Comparison of ENCODE assay signal across 22 mouse cellular contexts in genomic region chr1:156994644-156995016, GRCm38 (mm10). TPM values are rescaled to one million over a fixed set of nuclear protein-coding genes. Genes with fewer than 3 reads are reported as not detected.
DNase-seq lines count a peak whose midpoint lies in the region; ATAC-seq and TF ChIP-seq lines count a peak whose summit lies in the region.
"Had no signal": no experiment of that assay in that cellular context is flagged by ENCODE, and none has a peak within 500 bp of the region (broad histone marks: within the 10 kb centered on the region; RNA-seq: fewer than 3 reads in every experiment).

No protein-coding gene starts in this region.

- no peak overlapping the region for H3K27ac ChIP-seq in liver, embryonic 12.5 days
- no peak overlapping the region for H3K27ac ChIP-seq in liver, embryonic 11.5 days (ENCODE audit: low read depth, low read length)
- peak overlapping the region; percentile 98 for H3K27ac ChIP-seq in CH12.LX (ENCODE audit: insufficient read depth, low read depth)
- 0 out of 2 replicates have a peak overlapping the region, but pooled peaks have one; percentile 25 for H3K27ac ChIP-seq in small intestine, adult 2 months (ENCODE audit: insufficient read depth, low read depth, low read length)
- H3K27ac ChIP-seq in heart, embryonic 10.5 days = no peak overlapping the region
- H3K27ac ChIP-seq: forebrain, embryonic 12.5 days; forebrain, embryonic 15.5 days; hindbrain, embryonic 14.5 days; hindbrain, postnatal 0 days had no signal

- TF ChIP-seq CTCF in CH12.LX (conservative IDR thresholded peaks at IDR 0.05 in 1 of 2, IDR thresholded peaks at IDR 0.05 in 1 of 2; ENCODE audit: low read depth in 2 of 2, low read length in 2 of 2) = no peak
- no peak for TF ChIP-seq CTCF in small intestine, adult 2 months (IDR thresholded peaks at IDR 0.05; ENCODE audit: extremely low read depth, insufficient read length, insufficient replicate concordance, low read depth, low read length)

- no peaks in the 10 kb centered on the region for H3K27me3 ChIP-seq in liver, embryonic 12.5 days (replicated peaks)
- H3K27me3 ChIP-seq in liver, embryonic 11.5 days (replicated peaks; ENCODE audit: control insufficient read depth, insufficient read depth, low read length) = no peaks in the 10 kb centered on the region
- H3K27me3 ChIP-seq in CH12.LX (replicated peaks) = no peaks in the 10 kb centered on the region
- no peaks in the 10 kb centered on the region for H3K27me3 ChIP-seq in small intestine, adult 2 months (ENCODE audit: control insufficient read depth, insufficient read depth, low read length)
- no peaks in the 10 kb centered on the region for H3K27me3 ChIP-seq in heart, embryonic 10.5 days (ENCODE audit: insufficient read depth, poor library complexity, severe bottlenecking)
- H3K27me3 ChIP-seq: forebrain, embryonic 12.5 days; forebrain, embryonic 15.5 days had no signal

- TF ChIP-seq POLR2A in CH12.LX (IDR thresholded peaks at IDR 0.05; ENCODE audit: low read depth, low read length) = no peak
- no peak for TF ChIP-seq POLR2A in small intestine, adult 2 months (IDR thresholded peaks at IDR 0.05; ENCODE audit: low read depth, low read length)

- WGBS in liver, embryonic 12.5 days (ENCODE audit: insufficient replicate concordance) = 67% methylated on average over 2 of the region's 2 CpGs
- 82% methylated on average over 2 of the region's 2 CpGs for WGBS in liver, embryonic 11.5 days
- 68% methylated on average over 2 of the region's 2 CpGs for WGBS in small intestine, adult 2 months
- 89% methylated on average over 2 of the region's 2 CpGs for WGBS in heart, embryonic 10.5 days

- peaks cover 77% of the 10 kb centered on the region for H3K4me1 ChIP-seq in liver, embryonic 12.5 days
- H3K4me1 ChIP-seq in liver, embryonic 11.5 days (replicated peaks; ENCODE audit: control insufficient read depth, insufficient read depth, low read length) = peaks cover 24% of the 10 kb centered on the region
- peaks cover 44 to 93% of the 10 kb centered on the region in 2 experiments for H3K4me1 ChIP-seq in CH12.LX (ENCODE audit: control insufficient read depth in 1 of 2, insufficient read depth in 2 of 2)
- H3K4me1 ChIP-seq in small intestine, adult 2 months (ENCODE audit: control insufficient read depth, insufficient read depth, insufficient read length, low read length) = peaks cover 41% of the 10 kb centered on the region
- peaks cover 25% of the 10 kb centered on the region for H3K4me1 ChIP-seq in heart, embryonic 10.5 days

- in situ Hi-C loops in CH12.LX (cut with MboI; ENCODE audit: low pct_ligation_motif_present, low pct_unique_long_range_greater_than_20kb, low sequenced_read_pairs) = loop anchor here (5.0 kb wide), 2 partner anchors 53 to 62 kb away; no protein-coding TSS in a partner anchor

- no peak overlapping the region for H3K9ac ChIP-seq in liver, embryonic 12.5 days
- no peak overlapping the region for H3K9ac ChIP-seq in liver, embryonic 11.5 days (ENCODE audit: low read depth, low read length)
- H3K9ac ChIP-seq in CH12.LX (ENCODE audit: insufficient read depth, low read depth) = peak overlapping the region; percentile 73
- H3K9ac ChIP-seq: forebrain, embryonic 12.5 days; forebrain, embryonic 15.5 days; hindbrain, embryonic 14.5 days had no signal

- no peaks in the 10 kb centered on the region for H3K36me3 ChIP-seq in liver, embryonic 12.5 days
- no peaks in the 10 kb centered on the region for H3K36me3 ChIP-seq in liver, embryonic 11.5 days (ENCODE audit: control insufficient read depth, insufficient read depth, low read length)
- no peaks in the 10 kb centered on the region for H3K36me3 ChIP-seq in CH12.LX (replicated peaks in 1 of 2; ENCODE audit: control insufficient read depth in 1 of 2, insufficient read depth in 1 of 2, low read length in 1 of 2)
- no peaks in the 10 kb centered on the region for H3K36me3 ChIP-seq in small intestine, adult 2 months (ENCODE audit: control insufficient read depth, insufficient read depth, low read length)
- H3K36me3 ChIP-seq in heart, embryonic 10.5 days = no peaks in the 10 kb centered on the region
- H3K36me3 ChIP-seq: forebrain, embryonic 12.5 days; forebrain, embryonic 15.5 days had no signal

- no peak for TF ChIP-seq EP300 in CH12.LX (IDR thresholded peaks at IDR 0.05; ENCODE audit: low read length)

- no peak overlapping the region for H3K4me3 ChIP-seq in liver, embryonic 12.5 days
- no peak overlapping the region for H3K4me3 ChIP-seq in liver, embryonic 11.5 days (ENCODE audit: low read depth, low read length)
- peak overlapping the region in 1 of 3 experiments; percentile 6 for H3K4me3 ChIP-seq in CH12.LX (replicated peaks in 1 of 3; ENCODE audit: low read depth in 2 of 3, low read length in 2 of 3, poor library complexity in 1 of 3)
- H3K4me3 ChIP-seq in small intestine, adult 2 months (ENCODE audit: low read depth, low read length) = no peak overlapping the region
- H3K4me3 ChIP-seq in heart, embryonic 10.5 days = no peak overlapping the region
- H3K4me3 ChIP-seq: erythroblast, embryonic 14.5 days; forebrain, embryonic 12.5 days; forebrain, embryonic 15.5 days had no signal

- no peaks in the 10 kb centered on the region for H3K79me2 ChIP-seq in CH12.LX (replicated peaks; ENCODE audit: control insufficient read depth, extremely low read depth, insufficient read depth, poor library complexity, severe bottlenecking)

- H3K9me3 ChIP-seq in liver, embryonic 12.5 days (replicated peaks) = no peaks in the 10 kb centered on the region
- no peaks in the 10 kb centered on the region for H3K9me3 ChIP-seq in liver, embryonic 11.5 days (ENCODE audit: control insufficient read depth, low read length)
- H3K9me3 ChIP-seq in CH12.LX (replicated peaks; ENCODE audit: low read length) = no peaks in the 10 kb centered on the region
- H3K9me3 ChIP-seq in heart, embryonic 10.5 days = no peaks in the 10 kb centered on the region
- H3K9me3 ChIP-seq: forebrain, embryonic 12.5 days; forebrain, embryonic 15.5 days had no signal

- TF ChIP-seq RAD21 in CH12.LX (IDR thresholded peaks at IDR 0.05; ENCODE audit: low read depth, low read length) = no peak

- DNase-seq in liver, embryonic 11.5 days (ENCODE audit: low spot score) = no peak
- no peak for DNase-seq in CH12.LX (ENCODE audit: extremely low read depth)
- peak; percentile 39 for DNase-seq in R1 (ENCODE audit: low read depth, low spot score)
- no peak for DNase-seq in heart, embryonic 10.5 days (ENCODE audit: low spot score)
- DNase-seq in heart, adult 9 months (ENCODE audit: low spot score in 2 of 2) = no peak
- DNase-seq: adrenal gland, postnatal 10 days; adrenal gland, postnatal 36 days; B cell, adult 2 months; cerebellum, adult 18-20 months; cerebellum, adult 9-10 months; cerebellum, postnatal 14 days; gastrocnemius, postnatal 25 days; heart, adult 18-20 months had no signal

- H3K4me2 ChIP-seq in liver, embryonic 12.5 days = peak overlapping the region; percentile 13; the same call in 1 of the 2 replicates
- H3K4me2 ChIP-seq in liver, embryonic 11.5 days = no peak overlapping the region
- H3K4me2 ChIP-seq in CH12.LX (ENCODE audit: insufficient read depth, low read depth, poor library complexity, severe bottlenecking) = peak overlapping the region; percentile 0; the same call in 1 of the 2 replicates
- H3K4me2 ChIP-seq: forebrain, embryonic 12.5 days; forebrain, embryonic 15.5 days; heart, embryonic 11.5 days; hindbrain, embryonic 14.5 days had no signal

- dilution Hi-C loops in CH12.LX (cut with MboI; ENCODE audit: extremely low pct_ligation_motif_present, extremely low pct_unique_long_range_greater_than_20kb, low sequenced_read_pairs) = no loop called here

- no peak for ATAC-seq in liver, embryonic 12.5 days
- no peak for ATAC-seq in liver, embryonic 11.5 days (replicated peaks; ENCODE audit: low FRiP score)
- ATAC-seq: forebrain, embryonic 15.5 days; hindbrain, postnatal 0 days; inflammation-experienced regulatory T-cells, adult 6 months had no signal

TF ChIP-seq in CH12.LX, 34 proteins besides CTCF, POLR2A, EP300 and RAD21 (continues in another document):
- TF ChIP-seq MXI1 (IDR thresholded peaks at IDR 0.05; ENCODE audit: low read depth, low read length) (peak; percentile 26; the same call in 1 of the 2 replicates), HCFC1 (IDR thresholded peaks at IDR 0.05; ENCODE audit: low read depth, low read length) (no peak), ZKSCAN1 (IDR thresholded peaks at IDR 0.05; ENCODE audit: borderline replicate concordance, low read depth, low read length) (no peak), CHD2 (IDR thresholded peaks at IDR 0.05; ENCODE audit: low read length) (no peak), CHD1 (IDR thresholded peaks at IDR 0.05; ENCODE audit: low read depth, low read length) (peak; percentile 93), E2F4 (IDR thresholded peaks at IDR 0.05; ENCODE audit: insufficient replicate concordance, low read depth, low read length) (no peak), MAZ (IDR thresholded peaks at IDR 0.05; ENCODE audit: low read depth, low read length) (no peak), MEF2A (IDR thresholded peaks at IDR 0.05; ENCODE audit: borderline replicate concordance, low read depth, low read length) (no peak), MYC (IDR thresholded peaks at IDR 0.05; ENCODE audit: low read depth, low read length) (0 out of 2 replicates have a peak, but pooled peaks have one; percentile 29), NRF1 (IDR thresholded peaks at IDR 0.05; ENCODE audit: low read depth, low read length) (no peak), ETS1 (conservative IDR thresholded peaks at IDR 0.05; ENCODE audit: low read depth, low read length) (no peak), PAX5 (IDR thresholded peaks at IDR 0.05; ENCODE audit: low read length) (no peak), NELFE (IDR thresholded peaks at IDR 0.05; ENCODE audit: low read depth, low read length) (0 out of 2 replicates have a peak, but pooled peaks have one; percentile 9), USF1 (IDR thresholded peaks at IDR 0.05; ENCODE audit: low read depth, low read length) (no peak), BHLHE40 (IDR thresholded peaks at IDR 0.05; ENCODE audit: low read depth, low read length) (no peak), ZNF384 (IDR thresholded peaks at IDR 0.05; ENCODE audit: low read depth, low read length) (no peak), JUND (conservative IDR thresholded peaks at IDR 0.05; ENCODE audit: low read depth, low read length) (no peak), KAT2A (IDR thresholded peaks at IDR 0.05; ENCODE audit: insufficient replicate concordance, low read length) (no peak), RCOR1 (conservative IDR thresholded peaks at IDR 0.05; ENCODE audit: low read depth, low read length) (no peak), SIN3A (IDR thresholded peaks at IDR 0.05; ENCODE audit: low read length) (peak; percentile 40)

RNA-seq across cellular contexts. Expression of gene Ralgps2, which starts 55.2 kb away (rescaled TPM):
- 25.6 and 26.8 TPM in 2 replicates for polyA plus RNA-seq in liver, embryonic 12.5 days (2016; fragmentation: Nextera tagmentation; extraction: Ambion mirVana)
- 33.6 and 38.6 TPM in 2 replicates for polyA plus RNA-seq in liver, embryonic 11.5 days (2014; fragmentation: Nextera tagmentation; extraction: Ambion mirVana)
- 149 and 174 TPM in 2 replicates for total RNA-seq in CH12.LX (2012; rRNA removed)
- 65.1 and 71.8 TPM in 2 replicates for total RNA-seq in CH12.LX (2014; rRNA removed)
- polyA plus RNA-seq in CH12.LX (2012; ENCODE audit: insufficient read length, low read depth) = 133 and 137 TPM in 2 replicates
- polyA plus RNA-seq in small intestine, adult 2 months (2012; rRNA removed) = 6.5 and 21.6 TPM in 2 replicates
- polyA plus RNA-seq in heart, embryonic 10.5 days (2016; fragmentation: Nextera tagmentation; extraction: Ambion mirVana) = 49.6 and 55.2 TPM in 2 replicates

Comparison
In these comparisons a context has a peak if more than half of its experiments do, and no peak if none do; other contexts are left out.
1. H3K27ac ChIP-seq: peak in CH12.LX (single experiment) and small intestine, adult 2 months (single experiment); none in liver, embryonic 12.5 days (single experiment), liver, embryonic 11.5 days (single experiment) and heart, embryonic 10.5 days (single experiment).